26 mouse cellular contexts compared by ENCODE assay signal in genomic region chrX:167783526-167783925, GRCm38 (mm10).
"Had no signal": no experiment of that assay in that cellular context is flagged by ENCODE, and none has a peak within 500 bp of the region (broad histone marks: within the 10 kb centered on the region; RNA-seq: fewer than 3 reads in every experiment).

No protein-coding gene starts in this region.

- H3K4me1 ChIP-seq: embryonic facial prominence, embryonic 10.5 days; embryonic facial prominence, embryonic 12.5 days; embryonic facial prominence, embryonic 13.5 days; embryonic facial prominence, embryonic 15.5 days; forebrain, embryonic 10.5 days; forebrain, embryonic 12.5 days; forebrain, embryonic 13.5 days; forebrain, embryonic 15.5 days had no signal

- H3K36me3 ChIP-seq: embryonic facial prominence, embryonic 10.5 days; embryonic facial prominence, embryonic 12.5 days; embryonic facial prominence, embryonic 13.5 days; embryonic facial prominence, embryonic 15.5 days; forebrain, embryonic 10.5 days; forebrain, embryonic 12.5 days; forebrain, embryonic 15.5 days had no signal

- H3K27me3 ChIP-seq: forebrain, embryonic 13.5 days; forebrain, embryonic 15.5 days had no signal

- DNase-seq: cerebellum, adult 9-11 months; cerebellum, postnatal 10 days; cerebellum, postnatal 14 days; cerebellum, postnatal 25 days; cerebellum, postnatal 36 days; embryo, embryonic 11 days; forebrain, postnatal 0 days; gastrocnemius, adult 2 months; gastrocnemius, postnatal 10 days; gastrocnemius, postnatal 14 days; gastrocnemius, postnatal 25 days; gastrocnemius, postnatal 36 days; heart, adult 11 months; heart, adult 18-20 months; heart, adult 2 months had no signal

- H3K27ac ChIP-seq: embryonic facial prominence, embryonic 10.5 days; embryonic facial prominence, embryonic 12.5 days; embryonic facial prominence, embryonic 13.5 days; embryonic facial prominence, embryonic 15.5 days; forebrain, embryonic 10.5 days; forebrain, embryonic 12.5 days; forebrain, embryonic 13.5 days; forebrain, embryonic 15.5 days; gastrocnemius, adult 2 months; heart, adult 2 months had no signal

- H3K9me3 ChIP-seq: embryonic facial prominence, embryonic 10.5 days; embryonic facial prominence, embryonic 12.5 days; embryonic facial prominence, embryonic 13.5 days; embryonic facial prominence, embryonic 15.5 days; forebrain, embryonic 10.5 days; forebrain, embryonic 12.5 days; forebrain, embryonic 13.5 days; forebrain, embryonic 15.5 days had no signal

- H3K9ac ChIP-seq: embryonic facial prominence, embryonic 12.5 days; embryonic facial prominence, embryonic 13.5 days; embryonic facial prominence, embryonic 15.5 days; forebrain, embryonic 12.5 days; forebrain, embryonic 13.5 days; forebrain, embryonic 15.5 days; forebrain, postnatal 0 days had no signal

- ATAC-seq: forebrain, embryonic 13.5 days; forebrain, embryonic 14.5 days; forebrain, embryonic 15.5 days; forebrain, embryonic 16.5 days; forebrain, postnatal 0 days had no signal

- H3K4me3 ChIP-seq: embryonic facial prominence, embryonic 10.5 days; embryonic facial prominence, embryonic 12.5 days; embryonic facial prominence, embryonic 13.5 days; embryonic facial prominence, embryonic 15.5 days; erythroblast, embryonic 14.5 days; forebrain, embryonic 10.5 days; forebrain, embryonic 12.5 days; forebrain, embryonic 13.5 days; forebrain, embryonic 15.5 days; gastrocnemius, adult 2 months; heart, adult 2 months had no signal

- H3K4me2 ChIP-seq: embryonic facial prominence, embryonic 12.5 days; embryonic facial prominence, embryonic 13.5 days; embryonic facial prominence, embryonic 15.5 days; forebrain, embryonic 12.5 days; forebrain, embryonic 13.5 days; forebrain, embryonic 15.5 days had no signal
